Mouse (Mus musculus): ENCODE data around the gene Hoxb6. TPM values are rescaled to one million over a fixed set of nuclear protein-coding genes. Genes with fewer than 3 reads are reported as not detected.

Hoxb6 gene
- total and polyA plus RNA-seq, 3 experiments, result 0.53 to 1.1 TPM; not detected in 1

DNA sequence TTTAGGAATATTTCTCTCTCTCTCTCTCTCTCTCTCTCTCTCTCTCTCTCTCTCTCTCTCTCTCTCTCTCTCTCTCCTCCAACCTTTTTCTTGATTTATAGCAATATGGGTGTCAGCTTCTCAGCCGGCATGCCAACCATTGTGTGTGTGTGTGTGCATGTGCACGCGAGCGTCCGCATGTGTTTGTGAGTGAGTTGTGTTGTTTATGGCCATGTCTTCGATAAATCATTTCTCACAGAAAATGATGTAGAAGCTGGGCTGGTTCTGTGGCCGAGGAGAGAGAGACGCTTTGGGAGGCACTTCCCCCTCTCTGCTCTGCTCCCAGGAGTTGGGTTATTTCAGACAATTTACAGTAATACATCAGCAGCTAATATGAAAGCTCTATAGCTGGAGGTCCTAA is 36.3 kb downstream of the Hoxb6 start:
- no peaks in the 10 kb centered on the region for H3K27me3 ChIP-seq (replicated peaks)
- dilution Hi-C loops (cut with MboI; ENCODE audit: extremely low pct_ligation_motif_present, extremely low pct_unique_long_range_greater_than_20kb, low sequenced_read_pairs), result no loop called here
- in situ Hi-C loops (cut with MboI; ENCODE audit: low pct_ligation_motif_present, low pct_unique_long_range_greater_than_20kb, low sequenced_read_pairs), result no loop called here
- no peak for DNase-seq (ENCODE audit: extremely low read depth)
- H3K4me1 ChIP-seq (ENCODE audit: control insufficient read depth in 1 of 2, insufficient read depth in 2 of 2), result no peaks in the 10 kb centered on the region
- H3K27ac ChIP-seq (ENCODE audit: insufficient read depth, low read depth), result no peak overlapping the region
- no peak overlapping the region for H3K4me2 ChIP-seq (ENCODE audit: insufficient read depth, low read depth, poor library complexity, severe bottlenecking)
- H3K9me3 ChIP-seq (replicated peaks; ENCODE audit: low read length), result no peaks in the 10 kb centered on the region
- peaks cover 0 to 2% of the 10 kb centered on the region in 2 experiments for H3K36me3 ChIP-seq (replicated peaks in 1 of 2; ENCODE audit: control insufficient read depth in 1 of 2, insufficient read depth in 1 of 2, low read length in 1 of 2)
- no peaks in the 10 kb centered on the region for H3K79me2 ChIP-seq (replicated peaks; ENCODE audit: control insufficient read depth, extremely low read depth, insufficient read depth, poor library complexity, severe bottlenecking)
- no peak overlapping the region for H3K4me3 ChIP-seq (replicated peaks in 1 of 3; ENCODE audit: low read depth in 2 of 3, low read length in 2 of 3, poor library complexity in 1 of 3)
- no peak overlapping the region for H3K9ac ChIP-seq (ENCODE audit: insufficient read depth, low read depth)
- TF ChIP-seq PAX5 (IDR thresholded peaks at IDR 0.05; ENCODE audit: low read length), result no peak
- TF ChIP-seq HCFC1 (IDR thresholded peaks at IDR 0.05; ENCODE audit: low read depth, low read length), result no peak
- no peak for TF ChIP-seq MEF2A (IDR thresholded peaks at IDR 0.05; ENCODE audit: borderline replicate concordance, low read depth, low read length)
- no peak for TF ChIP-seq CHD1 (IDR thresholded peaks at IDR 0.05; ENCODE audit: low read depth, low read length)
- TF ChIP-seq JUND (conservative IDR thresholded peaks at IDR 0.05; ENCODE audit: low read depth, low read length), result no peak
- no peak for TF ChIP-seq MAFK (IDR thresholded peaks at IDR 0.05; ENCODE audit: insufficient replicate concordance, low read length)
- TF ChIP-seq SIN3A (IDR thresholded peaks at IDR 0.05; ENCODE audit: low read length), result no peak
- no peak for TF ChIP-seq KAT2A (IDR thresholded peaks at IDR 0.05; ENCODE audit: insufficient replicate concordance, low read length)
- TF ChIP-seq EP300 (IDR thresholded peaks at IDR 0.05; ENCODE audit: low read length), result no peak
- TF ChIP-seq MAZ (IDR thresholded peaks at IDR 0.05; ENCODE audit: low read depth, low read length), result no peak
- TF ChIP-seq NRF1 (IDR thresholded peaks at IDR 0.05; ENCODE audit: low read depth, low read length), result no peak
- no peak for TF ChIP-seq CTCF (conservative IDR thresholded peaks at IDR 0.05 in 1 of 2, IDR thresholded peaks at IDR 0.05 in 1 of 2; ENCODE audit: low read depth in 2 of 2, low read length in 2 of 2)
- no peak for TF ChIP-seq MAX (IDR thresholded peaks at IDR 0.05; ENCODE audit: low read length)
- TF ChIP-seq E2F4 (IDR thresholded peaks at IDR 0.05; ENCODE audit: insufficient replicate concordance, low read depth, low read length), result no peak
- TF ChIP-seq ZKSCAN1 (IDR thresholded peaks at IDR 0.05; ENCODE audit: borderline replicate concordance, low read depth, low read length), result no peak

DNA sequence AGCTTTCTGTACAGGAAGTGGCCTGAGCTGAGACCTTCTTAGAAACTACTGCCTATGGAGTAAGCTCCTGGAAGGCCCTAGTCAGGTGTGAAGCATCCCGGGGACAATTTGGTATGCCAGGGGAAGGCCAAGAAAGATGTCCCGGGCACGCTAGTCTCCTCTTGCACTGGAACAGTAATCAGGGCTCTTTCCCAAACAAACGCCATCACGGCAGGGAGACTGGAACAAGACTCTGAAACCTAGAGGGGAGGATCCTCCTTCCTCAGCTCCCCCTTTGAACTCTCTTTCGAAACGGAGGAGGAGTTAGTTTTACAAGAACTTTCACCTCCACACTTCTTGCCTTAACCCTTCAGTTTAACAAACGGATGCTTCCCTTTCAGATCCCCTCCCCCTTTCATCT is 39.8 kb downstream of the Hoxb6 start:
- no peak for DNase-seq (ENCODE audit: extremely low read depth)
- Histone ChIP-seq H3K4me1 (ENCODE audit: control insufficient read depth in 1 of 2, insufficient read depth in 2 of 2) (no peaks in the 10 kb centered on the region), H3K27ac (ENCODE audit: insufficient read depth, low read depth) (no peak overlapping the region), H3K27me3 (replicated peaks) (no peaks in the 10 kb centered on the region), H3K9ac (ENCODE audit: insufficient read depth, low read depth) (no peak overlapping the region), H3K4me2 (ENCODE audit: insufficient read depth, low read depth, poor library complexity, severe bottlenecking) (no peak overlapping the region), H3K9me3 (replicated peaks; ENCODE audit: low read length) (no peaks in the 10 kb centered on the region), H3K79me2 (replicated peaks; ENCODE audit: control insufficient read depth, extremely low read depth, insufficient read depth, poor library complexity, severe bottlenecking) (no peaks in the 10 kb centered on the region), H3K36me3 (replicated peaks in 1 of 2; ENCODE audit: control insufficient read depth in 1 of 2, insufficient read depth in 1 of 2, low read length in 1 of 2) (peaks cover 0 to 2% of the 10 kb centered on the region in 2 experiments), H3K4me3 (replicated peaks in 1 of 3; ENCODE audit: low read depth in 2 of 3, low read length in 2 of 3, poor library complexity in 1 of 3) (no peak overlapping the region)
- TF ChIP-seq SMC3 (IDR thresholded peaks at IDR 0.05; ENCODE audit: low read depth, low read length) (no peak), EP300 (IDR thresholded peaks at IDR 0.05; ENCODE audit: low read length) (no peak), ZMIZ1 (IDR thresholded peaks at IDR 0.05; ENCODE audit: low read depth, low read length) (no peak), JUND (conservative IDR thresholded peaks at IDR 0.05; ENCODE audit: low read depth, low read length) (no peak), TBP (conservative IDR thresholded peaks at IDR 0.05; ENCODE audit: low read depth, low read length) (no peak), PAX5 (IDR thresholded peaks at IDR 0.05; ENCODE audit: low read length) (no peak), ETS1 (conservative IDR thresholded peaks at IDR 0.05; ENCODE audit: low read depth, low read length) (no peak), E2F4 (IDR thresholded peaks at IDR 0.05; ENCODE audit: insufficient replicate concordance, low read depth, low read length) (no peak), RAD21 (IDR thresholded peaks at IDR 0.05; ENCODE audit: low read depth, low read length) (no peak), ZKSCAN1 (IDR thresholded peaks at IDR 0.05; ENCODE audit: borderline replicate concordance, low read depth, low read length) (no peak), USF2 (conservative IDR thresholded peaks at IDR 0.05; ENCODE audit: low read depth, low read length) (no peak), NRF1 (IDR thresholded peaks at IDR 0.05; ENCODE audit: low read depth, low read length) (no peak), MAFK (IDR thresholded peaks at IDR 0.05; ENCODE audit: insufficient replicate concordance, low read length) (no peak), POLR2AphosphoS2 (IDR thresholded peaks at IDR 0.05; ENCODE audit: low read depth, low read length) (no peak)
- in situ Hi-C loops (cut with MboI; ENCODE audit: low pct_ligation_motif_present, low pct_unique_long_range_greater_than_20kb, low sequenced_read_pairs), result no loop called here
- dilution Hi-C loops (cut with MboI; ENCODE audit: extremely low pct_ligation_motif_present, extremely low pct_unique_long_range_greater_than_20kb, low sequenced_read_pairs), result no loop called here
